Comparison of ENCODE assay signal across 20 mouse cellular contexts in the genomic region with DNA sequence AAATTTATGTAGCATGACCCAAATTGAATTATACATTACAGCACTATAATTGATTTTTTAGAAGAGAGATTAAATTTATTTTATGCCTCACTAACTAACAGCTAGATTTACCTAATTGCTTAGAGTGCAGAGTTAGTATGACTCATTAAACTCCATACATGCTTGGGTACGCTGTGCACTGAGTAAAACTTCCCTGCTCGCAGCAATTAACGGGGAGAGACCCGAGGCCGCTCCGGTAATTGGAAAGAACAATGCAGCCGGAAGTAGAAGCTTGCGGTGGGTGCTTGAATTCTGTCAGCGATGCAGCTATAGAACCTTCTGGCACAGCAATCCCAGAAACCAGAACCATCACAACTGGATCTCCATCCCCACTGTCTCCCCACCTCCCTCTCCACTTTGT.
DNase-seq lines count a peak whose midpoint lies in the region; ATAC-seq and TF ChIP-seq lines count a peak whose summit lies in the region.
"Had no signal": no experiment of that assay in that cellular context is flagged by ENCODE, and none has a peak within 500 bp of the region (broad histone marks: within the 10 kb centered on the region; RNA-seq: fewer than 3 reads in every experiment).

No protein-coding gene starts in this region.

- ATAC-seq in kidney, embryonic 14.5 days (ENCODE audit: low FRiP score, low TSS enrichment): 0 out of 2 replicates have a peak, but pooled peaks have one; percentile 62
- ATAC-seq in forebrain, postnatal 0 days: peak; percentile 50; the same call in 1 of the 2 replicates
- ATAC-seq: liver, postnatal 0 days; Patski had no signal

- no peak for TF ChIP-seq CTCF in forebrain, postnatal 0 days (IDR thresholded peaks at IDR 0.05; ENCODE audit: low read depth)

- no peak overlapping the region for H3K4me3 ChIP-seq in kidney, embryonic 14.5 days (ENCODE audit: low read length)
- no peak overlapping the region for H3K4me3 ChIP-seq in forebrain, postnatal 0 days (ENCODE audit: low read depth, low read length)
- H3K4me3 ChIP-seq: heart, embryonic 12.5 days; limb, embryonic 10.5 days had no signal

- DNase-seq in kidney, adult 11 months: no peak
- peak; percentile 44 for DNase-seq in MN1 (ENCODE audit: low spot score)
- peak; percentile 72 for DNase-seq in Muller cell, postnatal 12 days (ENCODE audit: inconsistent ontology term)
- no peak for DNase-seq in forebrain, postnatal 0 days
- no peak for DNase-seq in layer of hippocampus, adult 9-10 months (ENCODE audit: low spot score)
- DNase-seq in spleen, postnatal 14 days (ENCODE audit: low spot score in 2 of 2): no peak
- DNase-seq: adrenal gland, adult 8-10 months; cerebellum, postnatal 10 days; heart, postnatal 14 days; kidney, adult 18-20 months; kidney, postnatal 25 days; liver, postnatal 0 days; lung, postnatal 10 days; right cerebral cortex, postnatal 14 days; spleen, adult 18-20 months; thymus, postnatal 4 days had no signal

- no peaks in the 10 kb centered on the region for H3K4me1 ChIP-seq in kidney, embryonic 14.5 days (ENCODE audit: control insufficient read depth, insufficient read depth, low read length)
- no peaks in the 10 kb centered on the region for H3K4me1 ChIP-seq in forebrain, postnatal 0 days (ENCODE audit: insufficient read depth)

- no peaks in the 10 kb centered on the region for H3K36me3 ChIP-seq in kidney, embryonic 14.5 days (ENCODE audit: control insufficient read depth, insufficient read depth, low read length)
- H3K36me3 ChIP-seq in forebrain, postnatal 0 days (ENCODE audit: insufficient read depth): no peaks in the 10 kb centered on the region
- H3K36me3 ChIP-seq: heart, embryonic 12.5 days; limb, embryonic 10.5 days had no signal

- H3K27ac ChIP-seq in kidney, embryonic 14.5 days (ENCODE audit: low read depth, low read length): no peak overlapping the region
- H3K27ac ChIP-seq in forebrain, postnatal 0 days (ENCODE audit: low read depth, low read length): no peak overlapping the region
- H3K27ac ChIP-seq: limb, embryonic 10.5 days had no signal

- H3K9me3 ChIP-seq in kidney, embryonic 14.5 days (ENCODE audit: control insufficient read depth, low read length): peaks cover 4% of the 10 kb centered on the region; the same call in 1 of the 2 replicates
- no peaks in the 10 kb centered on the region for H3K9me3 ChIP-seq in forebrain, postnatal 0 days (ENCODE audit: low read length)
- H3K9me3 ChIP-seq: limb, embryonic 10.5 days had no signal

- H3K4me2 ChIP-seq in kidney, embryonic 14.5 days (replicated peaks; ENCODE audit: low read depth, low read length): no peak overlapping the region
- H3K4me2 ChIP-seq in forebrain, postnatal 0 days (ENCODE audit: low read depth): no peak overlapping the region
- H3K4me2 ChIP-seq: heart, embryonic 12.5 days had no signal

- 56% methylated on average over 9 of the region's 9 CpGs for WGBS in kidney, embryonic 14.5 days
- 27% methylated on average over 9 of the region's 9 CpGs for WGBS in forebrain, postnatal 0 days

- 0 out of 2 replicates have a peak, but pooled peaks cover 6% of the 10 kb centered on the region for H3K27me3 ChIP-seq in kidney, embryonic 14.5 days (ENCODE audit: control insufficient read depth, insufficient read depth, low read length)
- no peaks in the 10 kb centered on the region for H3K27me3 ChIP-seq in forebrain, postnatal 0 days (ENCODE audit: insufficient read depth, low read length)
- H3K27me3 ChIP-seq: Patski had no signal

- no peak overlapping the region for H3K9ac ChIP-seq in kidney, embryonic 14.5 days (ENCODE audit: low read depth, low read length)
- no peak overlapping the region for H3K9ac ChIP-seq in forebrain, postnatal 0 days
- H3K9ac ChIP-seq: heart, embryonic 12.5 days; liver, postnatal 0 days had no signal

Comparison
In these comparisons a context has a peak if more than half of its experiments do, and no peak if none do; other contexts are left out.
1. DNase-seq: peak in MN1 (single experiment) and Muller cell, postnatal 12 days (single experiment); none in kidney, adult 11 months (single experiment), forebrain, postnatal 0 days (single experiment), layer of hippocampus, adult 9-10 months (single experiment) and spleen, postnatal 14 days (0 of 2).